Mouse (Mus musculus) olfactory bulb, adult 2 months (tissue): Measurements from ENCODE around the gene Faf1.

Source experiments
- CTCF ChIP-seq: fragments of 200-500 bp; IDR thresholded peaks from 2 replicates; pipeline ENCODE4 v1.5.1; 2012; ENCODE audit warnings: low read depth, mild to moderate bottlenecking, low read length, moderate library complexity; ENCODE audit not compliant: insufficient read depth
- POLR2A ChIP-seq: fragments of 200-500 bp; IDR thresholded peaks from 2 replicates; pipeline ENCODE4 v1.6.1; 2012; ENCODE audit warnings: mild to moderate bottlenecking, low read depth, low read length, moderate library complexity; ENCODE audit not compliant: insufficient read depth

DNA sequence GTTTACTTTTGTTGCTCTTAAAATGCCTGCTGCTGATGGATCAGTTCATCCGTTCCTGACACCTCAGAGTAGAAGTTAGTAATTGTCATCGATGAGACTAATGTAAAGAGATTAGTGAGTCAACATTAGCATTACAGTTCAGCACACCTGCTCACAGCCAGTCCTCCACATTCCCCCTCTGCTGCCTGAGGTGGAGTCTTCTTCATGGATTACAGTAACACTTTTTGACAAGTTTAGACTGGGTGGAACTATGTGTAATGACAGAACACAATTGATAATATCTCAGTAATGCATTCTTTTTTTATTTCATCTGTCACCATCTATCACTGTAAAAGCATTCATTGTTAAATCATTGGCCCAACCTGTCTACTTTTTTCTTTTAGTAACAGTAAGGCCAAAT, 224.7 kb downstream of the Faf1 start:
- TF ChIP-seq POLR2A (no peak), CTCF (no peak)
